Mouse (Mus musculus): ENCODE results near the gene Pop5.

Gene Pop5

GRCm38 (mm10) chr5:115214864-115215263, 20.8 kb upstream of the Pop5 start:
- DNase-seq (ENCODE audit: low spot score in 2 of 2): peak; percentile 76 to 77

GRCm38 (mm10) chr5:115215273-115216185, 20.1 kb upstream of the Pop5 start:
- DNase-seq (ENCODE audit: low spot score in 2 of 2): no peak

- no peak for DNase-seq (ENCODE audit: low spot score in 2 of 2)
Observed at GRCm38 (mm10) chr5:115217998-115218397, 17.6 kb upstream of the Pop5 start.

GRCm38 (mm10) chr5:115220931-115221640, 14.6 kb upstream of the Pop5 start:
- peak in 1 of 2 experiments; percentile 58 for DNase-seq (ENCODE audit: low spot score in 2 of 2)

GRCm38 (mm10) chr5:115222485-115222884, 13.2 kb upstream of the Pop5 start:
- no peak for DNase-seq (ENCODE audit: low spot score in 2 of 2)

- DNase-seq (ENCODE audit: low spot score in 2 of 2): peak; percentile 77 to 78
Observed at GRCm38 (mm10) chr5:115230830-115231551, 4.6 kb upstream of the Pop5 start.

- DNase-seq (ENCODE audit: low spot score in 2 of 2): no peak
Observed at GRCm38 (mm10) chr5:115231552-115232120, 4.0 kb upstream of the Pop5 start.

GRCm38 (mm10) chr5:115232516-115232915, 3.1 kb upstream of the Pop5 start:
- no peak for DNase-seq (ENCODE audit: low spot score in 2 of 2)

- DNase-seq (ENCODE audit: low spot score in 2 of 2): no peak
Observed at GRCm38 (mm10) chr5:115233031-115233780, 2.4 kb upstream of the Pop5 start.

- DNase-seq (ENCODE audit: low spot score in 2 of 2): no peak
Observed at GRCm38 (mm10) chr5:115234519-115234918, 1.1 kb upstream of the Pop5 start.

GRCm38 (mm10) chr5:115235323-115235771, 289 bp upstream of the Pop5 start:
- peak; percentile 83 to 85 for DNase-seq (ENCODE audit: low spot score in 2 of 2)

GRCm38 (mm10) chr5:115237803-115238728, 2.4 kb downstream of the Pop5 start:
- DNase-seq (ENCODE audit: low spot score in 2 of 2): peak; percentile 94

GRCm38 (mm10) chr5:115238729-115239195, 3.1 kb downstream of the Pop5 start:
- no peak for DNase-seq (ENCODE audit: low spot score in 2 of 2)

- DNase-seq (ENCODE audit: low spot score in 2 of 2): no peak
Observed at GRCm38 (mm10) chr5:115240191-115240590, 4.6 kb downstream of the Pop5 start.

- no peak for DNase-seq (ENCODE audit: low spot score in 2 of 2)
Observed at GRCm38 (mm10) chr5:115255472-115255871, 19.8 kb downstream of the Pop5 start.

- no peak for DNase-seq (ENCODE audit: low spot score in 2 of 2)
Observed at GRCm38 (mm10) chr5:115256909-115257546, 21.4 kb downstream of the Pop5 start.

- DNase-seq (ENCODE audit: low spot score in 2 of 2): no peak
Observed at GRCm38 (mm10) chr5:115260356-115260755, 24.7 kb downstream of the Pop5 start.

- no peak for DNase-seq (ENCODE audit: low spot score in 2 of 2)
Observed at GRCm38 (mm10) chr5:115261141-115261540, 25.5 kb downstream of the Pop5 start.

- DNase-seq (ENCODE audit: low spot score in 2 of 2): no peak
Observed at GRCm38 (mm10) chr5:115261880-115262279, 26.2 kb downstream of the Pop5 start.

Data from right cerebral cortex, postnatal 10 days (tissue).